Mouse (Mus musculus) liver, embryonic 11.5 days (tissue): ENCODE measurements around the gene Rpl19. TPM values are rescaled to one million over a fixed set of nuclear protein-coding genes. Genes with fewer than 3 reads are reported as not detected.

Experiments used
- ATAC-seq: fragments of 200-750 bp; cut with Nextera tagmentation; replicated peaks from 2 replicates; pipeline ENCODE4 v1.8.0; 2017; ENCODE audit warnings: moderate number of reproducible peaks, mild to moderate bottlenecking, moderate TSS enrichment, moderate library complexity; ENCODE audit not compliant: low FRiP score
- DNase-seq: peaks from one replicate; pipeline ENCODE4 v3.0.0-alpha.2; 2017; ENCODE audit warnings: low spot score
- H3K27ac ChIP-seq: fragments of 300-500 bp; sonication (generic); 2 replicates; pipeline ENCODE4 v1.5.1; 2014; ENCODE audit warnings: mild to moderate bottlenecking, low read depth, low read length, control low read depth
- H3K27me3 ChIP-seq: fragments of 300-500 bp; sonication (generic); replicated peaks from 2 replicates; pipeline ENCODE4 v1.6.1; 2014; ENCODE audit warnings: low read length, mixed read lengths; ENCODE audit not compliant: control insufficient read depth, insufficient read depth
- H3K36me3 ChIP-seq: fragments of 300-500 bp; sonication (generic); 2 replicates; pipeline ENCODE4 v1.6.1; 2014; ENCODE audit warnings: mild to moderate bottlenecking, low read length, moderate library complexity, mixed read lengths; ENCODE audit not compliant: control insufficient read depth, insufficient read depth
- H3K4me1 ChIP-seq: fragments of 300-500 bp; sonication (generic); replicated peaks from 2 replicates; pipeline ENCODE4 v1.6.1; 2014; ENCODE audit warnings: low read length, mixed read lengths; ENCODE audit not compliant: control insufficient read depth, insufficient read depth
- H3K4me2 ChIP-seq: fragments of 300-500 bp; sonication (generic); 2 replicates; pipeline ENCODE4 v1.6.1; 2014; ENCODE audit warnings: mild to moderate bottlenecking, control low read depth, moderate library complexity
- H3K4me3 ChIP-seq: fragments of 300-500 bp; sonication (generic); 2 replicates; pipeline ENCODE4 v1.5.1; 2014; ENCODE audit warnings: low read depth, low read length, control low read depth
- H3K9ac ChIP-seq: fragments of 300-500 bp; sonication (generic); 2 replicates; pipeline ENCODE4 v1.6.1; 2014; ENCODE audit warnings: low read depth, low read length, control low read depth
- H3K9me3 ChIP-seq: fragments of 300-500 bp; sonication (generic); 2 replicates; pipeline ENCODE4 v1.6.1; 2016; ENCODE audit warnings: low read length, inconsistent platforms, mixed read lengths; ENCODE audit not compliant: control insufficient read depth
- WGBS: fragments of 180-500 bp; shearing (Covaris S2); extraction: QIAGEN DNeasy Blood & Tissue Kit; methylation state at CpG from one replicate; pipeline ENCODE4 v1.1.7; 2014; 5-methylcytosine and 5-hydroxymethylcytosine counted together
- polyA plus RNA-seq: library from polyadenylated mRNA; unstranded; fragments of >200 nt; fragmentation: Nextera tagmentation; extraction: Ambion mirVana; gene quantifications from 2 replicates; pipeline ENCODE4 v1.2.1, GENCODE M21; 2014

Gene Rpl19
- polyA plus RNA-seq, 1 experiment from 2014 or later: 1,422 TPM

DNA sequence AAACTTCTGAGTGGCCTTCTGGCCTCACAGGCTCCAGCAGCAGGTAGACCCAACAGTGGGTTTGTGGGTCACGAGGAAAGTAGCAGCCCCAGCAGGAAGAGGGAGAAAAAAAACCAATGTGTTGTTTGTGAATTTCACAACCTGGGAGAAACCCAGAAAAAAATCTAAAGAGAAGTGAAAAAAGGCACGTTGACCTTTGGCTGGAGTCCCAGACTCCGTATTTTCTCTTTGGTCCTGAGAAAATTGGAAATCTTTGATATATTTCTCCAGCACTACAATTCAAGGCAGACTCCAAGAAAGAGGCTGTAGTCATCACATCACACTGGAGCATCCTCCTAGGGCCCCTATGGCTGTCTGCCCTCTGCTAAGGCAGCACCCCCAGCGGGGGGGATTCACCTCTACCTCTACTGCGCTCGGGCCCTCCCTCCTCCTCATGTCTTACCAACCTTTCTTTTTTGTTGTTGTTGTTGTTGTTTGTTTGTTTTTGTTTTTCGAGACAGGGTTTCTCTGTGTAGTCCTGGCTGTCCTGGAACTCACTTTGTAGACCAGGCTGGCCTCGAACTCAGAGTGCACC lies 29.0 kb upstream of the Rpl19 start:
- WGBS: 73% methylated on average over 8 of the region's 8 CpGs
- H3K27ac ChIP-seq: no peak overlapping the region

DNA sequence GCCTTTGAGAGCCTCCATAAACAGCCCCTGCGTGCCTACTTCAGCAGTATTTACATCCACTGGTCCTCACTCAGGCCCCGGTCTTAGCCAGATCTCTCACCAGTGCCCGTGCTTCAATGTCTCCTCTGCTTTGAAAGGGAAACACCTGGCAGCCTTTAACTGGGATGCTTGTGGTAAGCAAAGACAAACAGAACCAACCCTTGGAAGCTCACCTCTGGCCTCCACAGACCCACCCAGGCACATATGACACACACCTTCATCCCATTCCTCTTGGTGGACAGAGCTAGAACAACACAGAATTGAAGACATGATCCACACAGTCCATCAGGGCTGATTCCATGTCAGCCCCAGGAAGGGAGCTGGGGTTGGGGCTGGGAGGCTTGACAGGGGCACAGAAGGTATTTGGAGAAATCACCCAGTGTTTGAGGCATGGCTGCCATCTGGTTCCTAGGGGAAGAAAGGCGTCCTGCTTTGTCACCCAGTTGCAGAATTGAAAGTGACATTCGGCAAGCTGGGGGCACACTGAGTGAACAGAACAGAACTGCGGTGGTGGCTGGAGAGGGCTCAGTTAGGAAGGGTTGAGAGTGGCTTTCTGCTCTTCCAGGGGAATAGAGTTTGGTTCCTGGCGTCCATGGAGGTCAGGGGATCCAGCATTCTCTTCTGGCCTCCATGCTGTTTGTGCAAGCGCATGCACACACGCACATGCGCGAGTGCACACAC lies 28.3 kb upstream of the Rpl19 start:
- Histone ChIP-seq H3K27ac (no peak overlapping the region), H3K4me2 (no peak overlapping the region), H3K9me3 (no peaks in the 10 kb centered on the region), H3K27me3 (peaks cover 27% of the 10 kb centered on the region), H3K9ac (no peak overlapping the region), H3K4me1 (peaks cover 20% of the 10 kb centered on the region), H3K4me3 (no peak overlapping the region), H3K36me3 (no peaks in the 10 kb centered on the region)
- ATAC-seq (no peak), DNase-seq (no peak)
- WGBS: 81% methylated on average over 11 of the region's 11 CpGs

More for the DNA sequence above, 29.0 kb upstream of the Rpl19 start:
- Histone ChIP-seq H3K4me3 (no peak overlapping the region), H3K27me3 (peaks cover 21% of the 10 kb centered on the region), H3K4me1 (peaks cover 15% of the 10 kb centered on the region), H3K9me3 (no peaks in the 10 kb centered on the region), H3K9ac (no peak overlapping the region), H3K4me2 (no peak overlapping the region), H3K36me3 (no peaks in the 10 kb centered on the region)
- no peak for ATAC-seq
- DNase-seq: no peak

DNA sequence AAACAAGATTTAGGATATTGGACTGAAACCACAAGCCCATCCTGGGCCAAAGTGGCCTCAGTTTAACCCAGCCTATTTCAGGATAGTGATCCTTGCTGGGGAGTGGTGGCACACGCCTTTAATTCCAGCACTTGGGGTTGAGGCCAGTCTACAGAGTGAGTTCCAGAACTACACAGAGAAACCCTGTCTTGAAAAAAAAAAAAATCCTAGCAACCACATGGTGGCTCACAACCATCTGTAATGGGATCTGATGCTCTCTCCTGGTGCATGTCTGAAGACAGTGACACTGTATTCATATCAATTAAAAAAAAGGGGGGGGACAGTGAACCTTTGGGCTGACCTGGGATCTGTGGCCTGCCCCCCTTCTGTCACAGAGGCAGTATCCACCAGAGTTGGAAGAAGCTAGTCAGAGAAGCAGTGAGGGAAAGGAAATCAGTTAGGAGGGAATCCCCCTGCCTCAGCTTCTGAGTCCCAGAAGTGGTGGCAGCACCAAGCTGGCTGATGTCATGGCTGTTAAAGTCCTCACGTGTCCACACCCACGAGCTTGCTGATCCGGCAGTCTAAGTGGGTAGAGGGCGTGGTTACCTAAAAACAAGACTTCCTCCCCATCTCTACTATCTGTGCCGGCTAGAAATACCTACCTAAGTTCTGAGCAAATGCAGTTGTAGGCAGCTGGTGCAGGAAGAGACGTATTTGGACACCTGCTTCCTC lies 27.5 kb upstream of the Rpl19 start:
- H3K27me3 ChIP-seq: peaks cover 28% of the 10 kb centered on the region
- H3K4me3 ChIP-seq: no peak overlapping the region
- H3K4me2 ChIP-seq: no peak overlapping the region
- H3K36me3 ChIP-seq: no peaks in the 10 kb centered on the region
- no peak overlapping the region for H3K9ac ChIP-seq
- 45% methylated on average over 7 of the region's 7 CpGs for WGBS
- DNase-seq (no peak), ATAC-seq (no peak)
- H3K27ac ChIP-seq: no peak overlapping the region
- H3K9me3 ChIP-seq: no peaks in the 10 kb centered on the region
- peaks cover 22% of the 10 kb centered on the region for H3K4me1 ChIP-seq

DNA sequence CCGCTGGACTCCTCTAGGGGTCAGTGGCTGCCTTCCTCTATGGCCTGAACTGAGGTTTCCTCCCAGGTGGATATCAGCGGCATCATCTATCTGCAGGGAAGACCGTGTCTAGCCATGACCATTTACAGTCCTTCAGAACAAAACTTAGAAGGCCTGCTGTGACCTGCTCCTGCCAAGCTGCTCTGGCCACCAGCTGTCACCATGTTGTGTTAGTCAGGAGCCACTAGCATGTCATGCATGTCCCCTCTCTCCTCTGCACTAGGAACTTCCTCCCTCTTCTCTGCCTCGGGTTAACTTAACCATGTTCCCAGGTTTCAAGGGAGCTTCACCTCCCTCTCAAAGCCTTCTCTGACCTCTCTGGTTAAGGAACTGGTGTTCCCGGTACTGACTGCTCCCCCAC lies 26.8 kb upstream of the Rpl19 start:
- DNase-seq: no peak
- Histone ChIP-seq H3K9me3 (no peaks in the 10 kb centered on the region), H3K4me2 (0 out of 2 replicates have a peak overlapping the region, but pooled peaks have one; percentile 3), H3K27me3 (peaks cover 28% of the 10 kb centered on the region), H3K9ac (peak overlapping the region; percentile 31; the same call in 1 of the 2 replicates), H3K27ac (no peak overlapping the region), H3K4me1 (peaks cover 17% of the 10 kb centered on the region), H3K4me3 (no peak overlapping the region), H3K36me3 (no peaks in the 10 kb centered on the region)
- ATAC-seq: no peak
- 52% methylated on average over 5 of the region's 5 CpGs for WGBS

DNA sequence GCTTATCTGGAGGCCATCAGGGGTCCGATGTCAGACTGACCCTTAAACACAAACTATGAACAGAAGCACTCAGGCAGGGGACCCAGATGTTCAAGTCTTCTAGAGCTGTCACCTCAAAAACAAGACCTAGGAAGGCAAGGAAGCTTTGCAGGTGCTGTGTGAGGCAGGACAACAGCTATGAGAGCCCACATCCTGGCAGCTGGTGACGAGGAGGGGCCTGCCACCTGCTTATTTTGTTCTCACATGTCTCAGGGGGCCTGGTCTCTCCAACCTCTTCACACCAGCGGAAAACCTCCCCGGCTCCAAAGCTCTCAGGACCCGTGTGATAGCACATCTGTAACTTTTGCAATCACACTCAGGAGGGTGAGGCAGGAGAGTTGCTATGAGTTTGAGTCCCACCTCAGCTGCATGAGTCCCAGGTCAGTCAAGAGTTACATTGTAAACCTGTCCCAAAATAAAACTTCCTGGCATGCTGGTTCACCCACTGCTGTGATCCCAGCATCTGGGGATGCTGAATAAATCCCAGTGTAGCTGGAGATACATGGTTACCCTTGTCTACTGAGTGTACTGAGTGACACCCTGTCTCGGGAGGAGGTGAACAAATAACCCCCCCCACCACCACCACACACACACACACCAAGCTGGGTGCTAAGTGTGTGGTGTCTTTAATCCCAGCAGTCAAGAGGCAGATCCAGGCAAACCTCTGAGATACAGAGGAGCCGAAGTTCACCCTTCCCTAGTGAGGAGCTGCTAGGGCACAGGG lies 26.0 kb upstream of the Rpl19 start:
- H3K27ac ChIP-seq: no peak overlapping the region
- no peaks in the 10 kb centered on the region for H3K9me3 ChIP-seq
- peak overlapping the region; percentile 3; the same call in 1 of the 2 replicates for H3K4me2 ChIP-seq
- 32% methylated on average over 7 of the region's 7 CpGs for WGBS
- DNase-seq (no peak), ATAC-seq (no peak)
- H3K27me3 ChIP-seq: peaks cover 28% of the 10 kb centered on the region
- no peaks in the 10 kb centered on the region for H3K36me3 ChIP-seq
- H3K4me1 ChIP-seq: peaks cover 9% of the 10 kb centered on the region
- no peak overlapping the region for H3K9ac ChIP-seq
- H3K4me3 ChIP-seq: no peak overlapping the region

DNA sequence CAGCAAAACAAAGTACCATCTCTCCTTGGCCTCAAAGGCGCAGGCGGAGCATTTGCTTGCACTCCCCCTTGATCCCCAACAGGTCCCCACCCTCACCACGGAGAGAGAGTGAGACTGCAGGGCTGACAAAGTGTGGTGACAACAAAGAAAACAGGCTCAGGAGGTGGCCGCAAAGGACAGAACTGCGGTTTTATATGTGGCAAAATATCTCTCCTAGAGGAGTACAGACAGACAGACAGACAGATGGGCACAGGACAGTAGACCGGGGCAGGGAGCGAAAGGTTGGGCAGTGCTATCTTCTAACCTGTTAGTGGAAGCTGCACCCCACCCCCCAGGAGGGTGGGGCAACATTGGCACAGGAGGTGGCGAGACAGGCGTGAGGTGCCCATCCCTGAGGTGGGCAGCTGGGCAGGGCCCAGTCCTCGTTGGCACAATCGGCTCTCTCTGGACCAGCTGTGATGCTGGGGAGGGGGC lies 25.1 kb upstream of the Rpl19 start:
- H3K27ac ChIP-seq: no peak overlapping the region
- no peaks in the 10 kb centered on the region for H3K36me3 ChIP-seq
- H3K4me1 ChIP-seq: peaks cover 7% of the 10 kb centered on the region
- H3K4me2 ChIP-seq: no peak overlapping the region
- ATAC-seq (no peak), DNase-seq (no peak)
- no peaks in the 10 kb centered on the region for H3K9me3 ChIP-seq
- H3K9ac ChIP-seq: no peak overlapping the region
- no peak overlapping the region for H3K4me3 ChIP-seq
- WGBS: 30% methylated on average over 11 of the region's 11 CpGs
- H3K27me3 ChIP-seq: peaks cover 28% of the 10 kb centered on the region

DNA sequence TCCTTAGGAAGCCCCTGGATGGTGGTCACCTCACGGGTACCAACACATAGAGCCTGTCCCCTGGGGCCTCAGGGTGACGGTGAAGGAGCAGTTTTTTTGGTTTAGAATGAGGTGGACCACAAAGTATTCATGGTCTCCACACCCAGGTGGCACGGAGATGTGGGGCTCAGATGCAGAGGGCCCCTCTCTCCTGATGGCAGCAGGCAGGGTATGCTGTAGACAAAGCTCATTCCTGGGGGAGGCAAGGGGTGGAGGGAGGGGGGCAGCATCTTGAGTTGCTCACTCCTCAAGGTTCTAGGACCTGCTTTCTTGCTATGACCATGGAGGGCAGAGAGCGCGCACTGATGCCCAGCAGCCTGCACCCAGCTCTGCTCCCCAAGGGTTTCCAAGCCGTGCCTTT lies 24.5 kb upstream of the Rpl19 start:
- H3K4me3 ChIP-seq: no peak overlapping the region
- 52% methylated on average over 6 of the region's 6 CpGs for WGBS

DNA sequence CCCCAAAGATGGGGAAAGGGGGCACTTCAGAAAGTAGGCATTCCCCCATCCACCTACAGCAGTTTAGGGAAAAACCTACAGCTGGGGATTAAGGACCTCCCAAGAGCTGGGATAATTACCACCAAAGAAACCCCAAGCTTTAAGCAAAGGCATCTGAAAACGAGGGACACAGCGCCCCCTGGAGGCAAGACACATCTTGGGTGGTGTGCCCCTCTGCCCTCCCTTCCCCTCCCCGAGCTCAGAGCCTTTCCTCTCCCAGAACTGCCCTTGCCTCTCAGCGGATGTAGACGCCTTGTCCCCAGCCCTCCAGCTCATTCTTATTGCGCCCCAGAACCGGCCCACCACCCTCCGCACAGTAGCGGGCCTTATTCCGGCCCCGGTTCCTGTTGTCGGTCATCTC lies 23.9 kb upstream of the Rpl19 start:
- DNase-seq: peak; percentile 77
- Histone ChIP-seq H3K9ac (no peak overlapping the region), H3K4me1 (peaks cover 7% of the 10 kb centered on the region), H3K4me2 (peak overlapping the region; percentile 70), H3K36me3 (no peaks in the 10 kb centered on the region), H3K4me3 (peak overlapping the region; percentile 33), H3K27me3 (peaks cover 28% of the 10 kb centered on the region), H3K27ac (no peak overlapping the region), H3K9me3 (no peaks in the 10 kb centered on the region)
- WGBS: 7% methylated on average over 12 of the region's 12 CpGs
- ATAC-seq: 0 out of 2 replicates have a peak, but pooled peaks have one; percentile 21

More for the DNA sequence above, 24.5 kb upstream of the Rpl19 start:
- no peak for DNase-seq
- Histone ChIP-seq H3K9ac (no peak overlapping the region), H3K9me3 (no peaks in the 10 kb centered on the region), H3K27me3 (peaks cover 28% of the 10 kb centered on the region), H3K27ac (no peak overlapping the region), H3K4me1 (peaks cover 7% of the 10 kb centered on the region), H3K36me3 (no peaks in the 10 kb centered on the region), H3K4me2 (no peak overlapping the region)
- no peak for ATAC-seq
